8 mouse cellular contexts compared by ENCODE assay signal in the genomic region with DNA sequence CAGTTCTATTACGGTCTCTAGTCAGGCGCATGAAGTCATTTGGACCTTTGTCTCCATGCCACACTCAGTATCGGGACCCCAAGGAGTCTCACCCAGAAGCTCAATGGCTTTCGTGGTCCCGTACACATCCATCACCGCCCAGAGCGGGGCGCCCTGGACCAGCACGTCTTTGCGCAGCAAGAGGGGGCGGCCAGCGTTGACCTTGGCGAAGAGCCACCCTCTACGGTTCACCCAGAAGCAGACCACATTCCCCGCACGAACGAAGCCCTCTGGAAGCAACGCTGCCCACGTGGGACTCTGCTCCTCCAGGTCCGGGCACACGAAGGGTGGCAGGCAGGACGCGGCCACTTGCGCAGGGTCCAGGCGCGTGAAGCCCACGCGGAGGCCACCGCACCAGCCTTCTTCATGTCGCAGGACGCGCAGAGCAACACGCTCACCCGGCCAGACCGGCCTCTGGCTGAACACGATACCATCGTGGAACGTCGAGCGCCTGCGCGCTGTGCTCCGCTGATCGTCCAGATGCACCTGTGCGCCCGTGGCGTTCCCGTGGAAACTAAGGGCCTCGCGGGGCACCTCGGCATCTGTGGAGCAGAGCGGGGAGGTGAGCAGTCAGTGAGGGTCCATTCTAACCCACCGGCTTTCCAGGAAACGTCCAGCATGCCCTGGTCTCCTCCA. TPM values are rescaled to one million over a fixed set of nuclear protein-coding genes. Genes with fewer than 3 reads are reported as not detected.
A peak's percentile ranks its signal among the peaks of the same experiment; 100 is the strongest.
DNase-seq lines count a peak whose midpoint lies in the region; ATAC-seq and TF ChIP-seq lines count a peak whose summit lies in the region.

No protein-coding gene starts in this region.

- no peak for TF ChIP-seq EP300 in stomach, postnatal 0 days (optimal IDR thresholded peaks at IDR 0.05)

- 31% methylated on average over 54 of the region's 54 CpGs for WGBS in heart, embryonic 11.5 days (ENCODE audit: insufficient replicate concordance)
- WGBS in neural tube, embryonic 11.5 days, result 37% methylated on average over 54 of the region's 54 CpGs
- 33% methylated on average over 54 of the region's 54 CpGs for WGBS in limb, embryonic 10.5 days
- WGBS in stomach, postnatal 0 days, result 50% methylated on average over 54 of the region's 54 CpGs

- peak overlapping the region; percentile 20; the same call in 1 of the 2 replicates for H3K4me3 ChIP-seq in heart, embryonic 11.5 days (ENCODE audit: low read depth, low read length)
- no peak overlapping the region for H3K4me3 ChIP-seq in neural tube, embryonic 11.5 days (ENCODE audit: low read depth, low read length)
- peak overlapping the region; percentile 27 for H3K4me3 ChIP-seq in limb, embryonic 10.5 days
- no peak overlapping the region; the same call in 1 of the 2 replicates for H3K4me3 ChIP-seq in stomach, postnatal 0 days (ENCODE audit: low read depth, low read length)

- no peak overlapping the region for H3K27ac ChIP-seq in heart, embryonic 11.5 days (ENCODE audit: low read depth, low read length)
- no peak overlapping the region for H3K27ac ChIP-seq in neural tube, embryonic 11.5 days (ENCODE audit: low read depth, low read length)
- no peak overlapping the region for H3K27ac ChIP-seq in limb, embryonic 10.5 days
- no peak overlapping the region for H3K27ac ChIP-seq in stomach, postnatal 0 days (replicated peaks)

- no peaks in the 10 kb centered on the region for H3K9me3 ChIP-seq in heart, embryonic 11.5 days (replicated peaks; ENCODE audit: control insufficient read depth, low read length)
- H3K9me3 ChIP-seq in neural tube, embryonic 11.5 days (ENCODE audit: control insufficient read depth, low read length), result no peaks in the 10 kb centered on the region
- H3K9me3 ChIP-seq in limb, embryonic 10.5 days (replicated peaks), result no peaks in the 10 kb centered on the region
- no peaks in the 10 kb centered on the region for H3K9me3 ChIP-seq in stomach, postnatal 0 days (ENCODE audit: control insufficient read depth, low read length)

- peak overlapping the region; percentile 57 for H3K4me2 ChIP-seq in heart, embryonic 11.5 days
- H3K4me2 ChIP-seq in neural tube, embryonic 11.5 days (ENCODE audit: low read depth), result peak overlapping the region; percentile 21
- H3K4me2 ChIP-seq in stomach, postnatal 0 days (replicated peaks; ENCODE audit: low read depth), result peak overlapping the region; percentile 31

- TF ChIP-seq CTCF in stomach, postnatal 0 days (IDR thresholded peaks at IDR 0.05; ENCODE audit: low read depth), result no peak

- H3K27me3 ChIP-seq in heart, embryonic 11.5 days (ENCODE audit: control insufficient read depth, insufficient read depth, low read length), result peaks cover 11% of the 10 kb centered on the region; the same call in 1 of the 2 replicates
- peaks cover 4% of the 10 kb centered on the region; the same call in 1 of the 2 replicates for H3K27me3 ChIP-seq in neural tube, embryonic 11.5 days (ENCODE audit: control insufficient read depth, insufficient read depth, low read length)
- peaks cover 38% of the 10 kb centered on the region for H3K27me3 ChIP-seq in limb, embryonic 10.5 days (ENCODE audit: low read depth, poor library complexity, severe bottlenecking)
- no peaks in the 10 kb centered on the region for H3K27me3 ChIP-seq in stomach, postnatal 0 days (ENCODE audit: control insufficient read depth, insufficient read depth, low read length)

- H3K9ac ChIP-seq in heart, embryonic 11.5 days (ENCODE audit: low read depth, low read length), result no peak overlapping the region
- no peak overlapping the region for H3K9ac ChIP-seq in neural tube, embryonic 11.5 days (ENCODE audit: low read length)
- no peak overlapping the region for H3K9ac ChIP-seq in stomach, postnatal 0 days (ENCODE audit: low read length)

- ATAC-seq in heart, embryonic 11.5 days (replicated peaks; ENCODE audit: insufficient number of reproducible peaks, low FRiP score, low TSS enrichment), result no peak
- ATAC-seq in neural tube, embryonic 11.5 days (ENCODE audit: insufficient read depth, low FRiP score, low TSS enrichment), result no peak
- ATAC-seq in stomach, postnatal 0 days (ENCODE audit: low FRiP score, low TSS enrichment), result no peak

- DNase-seq in heart, adult 18-20 months, result no peak
- no peak for DNase-seq in neural tube, embryonic 11.5 days (ENCODE audit: low spot score)
- DNase-seq in neural tube, embryonic 10.5 days (ENCODE audit: extremely low spot score, low spot score), result no peak
- DNase-seq in limb, embryonic 10.5 days (ENCODE audit: low spot score), result no peak
- DNase-seq in stomach, postnatal 0 days (ENCODE audit: low spot score), result peak; percentile 22
- DNase-seq in cerebellum, adult 18-20 months, result no peak
- no peak for DNase-seq in testis, postnatal 14 days (ENCODE audit: low spot score)

- no peaks in the 10 kb centered on the region for H3K36me3 ChIP-seq in heart, embryonic 11.5 days (ENCODE audit: control insufficient read depth, insufficient read depth, low read length)
- no peaks in the 10 kb centered on the region for H3K36me3 ChIP-seq in neural tube, embryonic 11.5 days (ENCODE audit: control insufficient read depth, insufficient read depth, low read length)
- no peaks in the 10 kb centered on the region for H3K36me3 ChIP-seq in limb, embryonic 10.5 days
- no peaks in the 10 kb centered on the region; the same call in 1 of the 2 replicates for H3K36me3 ChIP-seq in stomach, postnatal 0 days (ENCODE audit: control insufficient read depth, insufficient read depth, low read length)

- H3K4me1 ChIP-seq in heart, embryonic 11.5 days (ENCODE audit: control insufficient read depth, insufficient read depth, low read length), result peaks cover 43% of the 10 kb centered on the region
- H3K4me1 ChIP-seq in neural tube, embryonic 11.5 days (ENCODE audit: control insufficient read depth, insufficient read depth, low read length), result no peaks in the 10 kb centered on the region
- peaks cover 41% of the 10 kb centered on the region for H3K4me1 ChIP-seq in limb, embryonic 10.5 days
- H3K4me1 ChIP-seq in stomach, postnatal 0 days (replicated peaks; ENCODE audit: control insufficient read depth, insufficient read depth), result peaks cover 14% of the 10 kb centered on the region

RNA-seq across cellular contexts. Expression of a gene that starts 5.2 kb away (rescaled TPM):
- 1.9 and 2.6 TPM in 2 replicates for polyA plus RNA-seq in heart, embryonic 11.5 days (2014; fragmentation: Nextera tagmentation; extraction: Ambion mirVana)
- total RNA-seq in heart, adult 18-20 months (2021), result 1 to 10 TPM; 3.2 to 3.4 TPM
- polyA plus RNA-seq in neural tube, embryonic 11.5 days (2014; fragmentation: Nextera tagmentation; extraction: Ambion mirVana), result 0.62 and 0.70 TPM in 2 replicates
- polyA plus RNA-seq in limb, embryonic 10.5 days (2016; fragmentation: Nextera tagmentation; extraction: Ambion mirVana), result 0.45 and 1.0 TPM in 2 replicates
- 24.4 TPM in 2 replicates for polyA plus RNA-seq in stomach, postnatal 0 days (2015; fragmentation: Nextera tagmentation; extraction: Ambion mirVana)

RNA-seq across cellular contexts. Expression of a gene that starts 24.7 kb away (rescaled TPM):
- polyA plus RNA-seq in heart, embryonic 11.5 days (2014; fragmentation: Nextera tagmentation; extraction: Ambion mirVana), result 60.6 and 61.9 TPM in 2 replicates
- 10 to 100 TPM; 26.3 to 28.2 TPM for total RNA-seq in heart, adult 18-20 months (2021)
- polyA plus RNA-seq in neural tube, embryonic 11.5 days (2014; fragmentation: Nextera tagmentation; extraction: Ambion mirVana), result 70.5 and 82.3 TPM in 2 replicates
- 54.1 and 55.2 TPM in 2 replicates for polyA plus RNA-seq in limb, embryonic 10.5 days (2016; fragmentation: Nextera tagmentation; extraction: Ambion mirVana)
- polyA plus RNA-seq in stomach, postnatal 0 days (2015; fragmentation: Nextera tagmentation; extraction: Ambion mirVana), result 28.9 and 31.7 TPM in 2 replicates

RNA-seq across cellular contexts. Expression of a gene that starts 38.3 kb away (rescaled TPM):
- polyA plus RNA-seq in heart, embryonic 11.5 days (2014; fragmentation: Nextera tagmentation; extraction: Ambion mirVana), result 5.6 and 8.1 TPM in 2 replicates
- 10 to 100 TPM; 10.8 to 12.7 TPM for total RNA-seq in heart, adult 18-20 months (2021)
- 2.3 and 3.1 TPM in 2 replicates for polyA plus RNA-seq in neural tube, embryonic 11.5 days (2014; fragmentation: Nextera tagmentation; extraction: Ambion mirVana)
- 2.8 and 4.2 TPM in 2 replicates for polyA plus RNA-seq in limb, embryonic 10.5 days (2016; fragmentation: Nextera tagmentation; extraction: Ambion mirVana)
- 4.0 and 4.1 TPM in 2 replicates for polyA plus RNA-seq in stomach, postnatal 0 days (2015; fragmentation: Nextera tagmentation; extraction: Ambion mirVana)

Comparison
In these comparisons a context has a peak if more than half of its experiments do, and no peak if none do; other contexts are left out.
1. H3K4me3 ChIP-seq: peak in heart, embryonic 11.5 days (single experiment) and limb, embryonic 10.5 days (single experiment); none in neural tube, embryonic 11.5 days (single experiment) and stomach, postnatal 0 days (single experiment).
2. Peak in every context shown above with its lines, with median percentiles within 50 percentile points of each other: H3K4me2 ChIP-seq.